Mouse (Mus musculus) layer of hippocampus, postnatal 36 days (tissue): ENCODE results near the gene Gm10073. TPM values are rescaled to one million over a fixed set of nuclear protein-coding genes. Genes with fewer than 3 reads are reported as not detected.

ENCODE experiments used
- DNase-seq, 2 experiments: peaks; one replicate each; pipeline ENCODE4 v3.0.0; 2022
- total RNA-seq, 2 experiments: library from RNA; stranded (reverse); gene quantifications; 2 replicates each; pipeline ENCODE4 v1.2.3; 2021

Gene Gm10073
- total RNA-seq, 2 experiments from 2014 or later = 86.3 to 90.8 TPM

GRCm38 (mm10) chr8:106550906-106551305 lies 22.4 kb downstream of the Gm10073 start:
- DNase-seq = no peak

GRCm38 (mm10) chr8:106548366-106548936 lies 24.8 kb downstream of the Gm10073 start:
- DNase-seq = no peak

GRCm38 (mm10) chr8:106546746-106547145 lies 26.5 kb downstream of the Gm10073 start:
- no peak for DNase-seq

GRCm38 (mm10) chr8:106545149-106545548 lies 28.1 kb downstream of the Gm10073 start:
- no peak for DNase-seq

- DNase-seq = no peak
These were observed 30.2 kb downstream of the Gm10073 start for GRCm38 (mm10) chr8:106543043-106543442.

GRCm38 (mm10) chr8:106541002-106541401 lies 32.3 kb downstream of the Gm10073 start:
- no peak for DNase-seq

GRCm38 (mm10) chr8:106539193-106539592 lies 34.1 kb downstream of the Gm10073 start:
- DNase-seq = no peak

GRCm38 (mm10) chr8:106535448-106535847 lies 37.8 kb downstream of the Gm10073 start:
- no peak for DNase-seq

- DNase-seq = peak in 1 of 2 experiments; percentile 18
These were observed 38.8 kb downstream of the Gm10073 start for GRCm38 (mm10) chr8:106534449-106534848.

- no peak for DNase-seq
These were observed 39.6 kb downstream of the Gm10073 start for GRCm38 (mm10) chr8:106533709-106534108.

- no peak for DNase-seq
These were observed 42.7 kb downstream of the Gm10073 start for GRCm38 (mm10) chr8:106530566-106530965.

- DNase-seq = no peak
These were observed 43.3 kb downstream of the Gm10073 start for GRCm38 (mm10) chr8:106529885-106530482.

- DNase-seq = no peak
These were observed 44.5 kb downstream of the Gm10073 start for GRCm38 (mm10) chr8:106528596-106529249.

GRCm38 (mm10) chr8:106527241-106528036 lies 45.8 kb downstream of the Gm10073 start:
- no peak for DNase-seq

- DNase-seq = no peak
These were observed 46.5 kb downstream of the Gm10073 start for GRCm38 (mm10) chr8:106526725-106527124.

Other genes with a start within 250 kb of the Gm10073 start
- gene Smpd3, start 235.5 kb downstream of the Gm10073 start, total RNA-seq = 10 to 100 TPM; 72.6 to 77.2 TPM
- gene Zfp90, start 158.1 kb downstream of the Gm10073 start, total RNA-seq = 10 to 100 TPM; 12.6 to 14.0 TPM
- gene 6030452D12Rik, start 72.9 kb downstream of the Gm10073 start, total RNA-seq = not detected
- gene Cdh3, start 62.6 kb downstream of the Gm10073 start, total RNA-seq = under 1 TPM; 0.07 to 0.35 TPM
- gene Cdh1, start 29.9 kb upstream of the Gm10073 start, total RNA-seq = under 1 TPM; 0.20 to 0.48 TPM
- 1 to 10 TPM; 6.4 to 6.6 TPM for gene Tango6, start 109.6 kb upstream of the Gm10073 start, total RNA-seq